Mouse (Mus musculus) spleen, postnatal 4 days (tissue): ENCODE measurements around the gene Rnf215.
"Not testable (repeated sequence)": the region's sequence is repeated elsewhere in the genome, so short reads cannot be mapped to it uniquely, and the experiment has no call there.

Experiments used
- DNase-seq, 2 experiments: peaks; one replicate each; pipeline ENCODE4 v3.0.0; 2022; ENCODE audit warnings: low spot score in 2 of 2

Gene Rnf215

GRCm38 (mm10) chr11:4147098-4147497, 12.1 kb downstream of the Rnf215 start:
- DNase-seq, result no peak

- DNase-seq, result no peak
Measured at GRCm38 (mm10) chr11:4148120-4148519, 13.1 kb downstream of the Rnf215 start.

GRCm38 (mm10) chr11:4148536-4149156, 13.6 kb downstream of the Rnf215 start:
- no peak for DNase-seq

GRCm38 (mm10) chr11:4149886-4150285, 14.9 kb downstream of the Rnf215 start:
- DNase-seq, result no peak

GRCm38 (mm10) chr11:4153694-4154093, 18.7 kb downstream of the Rnf215 start:
- DNase-seq, result no peak

- no peak for DNase-seq
Measured at GRCm38 (mm10) chr11:4155641-4156040, 20.6 kb downstream of the Rnf215 start.

- no peak for DNase-seq
Measured at GRCm38 (mm10) chr11:4158676-4159075, 23.7 kb downstream of the Rnf215 start.

- DNase-seq, result peak; percentile 93 to 96
Measured at GRCm38 (mm10) chr11:4159808-4160708, 25.1 kb downstream of the Rnf215 start, which contains the start of the genes Ccdc157 and Sf3a1. Gene Ccdc157, minus strand, starts transcription at chr11:4160293. Gene Sf3a1, plus strand, starts transcription at chr11:4160350.

GRCm38 (mm10) chr11:4160758-4161480, 25.9 kb downstream of the Rnf215 start:
- no peak for DNase-seq

- DNase-seq, result no peak
Measured at GRCm38 (mm10) chr11:4164701-4165100, 29.7 kb downstream of the Rnf215 start.

- DNase-seq, result no peak
Measured at GRCm38 (mm10) chr11:4166467-4167090, 31.6 kb downstream of the Rnf215 start.

- DNase-seq, result no peak
Measured at GRCm38 (mm10) chr11:4174586-4174985, 39.6 kb downstream of the Rnf215 start.

GRCm38 (mm10) chr11:4177716-4178115, 42.7 kb downstream of the Rnf215 start:
- no peak for DNase-seq

- no peak for DNase-seq
Measured at GRCm38 (mm10) chr11:4182061-4182460, 47.1 kb downstream of the Rnf215 start.

- DNase-seq, result no peak
Measured at GRCm38 (mm10) chr11:4183511-4183910, 48.5 kb downstream of the Rnf215 start.

GRCm38 (mm10) chr11:4184251-4184952, 49.4 kb downstream of the Rnf215 start:
- no peak for DNase-seq

GRCm38 (mm10) chr11:4185480-4185879, 50.5 kb downstream of the Rnf215 start:
- DNase-seq, result not testable (repeated sequence)

- DNase-seq, result peak; percentile 98 to 99
Measured at GRCm38 (mm10) chr11:4186486-4187317, 51.7 kb downstream of the Rnf215 start, which contains the start of gene Tbc1d10a. Gene Tbc1d10a, plus strand, starts transcription at chr11:4186789.

- no peak for DNase-seq
Measured at GRCm38 (mm10) chr11:4187318-4187700, 52.3 kb downstream of the Rnf215 start.

- no peak for DNase-seq
Measured at GRCm38 (mm10) chr11:4189182-4189581, 54.2 kb downstream of the Rnf215 start.
